Mouse (Mus musculus): ENCODE measurements at regions not wholly inside any gene's neighbourhood (a gene's known extent, or its start where the extent isn't known, plus 50 kb on each side); places are given as distances from the start of the nearest gene placed in this dataset.

- ATAC-seq (ENCODE audit: insufficient read depth, low FRiP score, low TSS enrichment): no peak
- Histone ChIP-seq H3K4me3 (ENCODE audit: low read depth, low read length) (no peak overlapping the region), H3K27me3 (ENCODE audit: control insufficient read depth, insufficient read depth, low read length) (no peaks in the 10 kb centered on the region), H3K4me2 (ENCODE audit: low read depth) (no peak overlapping the region), H3K27ac (ENCODE audit: low read depth, low read length) (no peak overlapping the region), H3K4me1 (ENCODE audit: control insufficient read depth, insufficient read depth, low read length) (no peaks in the 10 kb centered on the region), H3K9me3 (ENCODE audit: control insufficient read depth, low read length) (no peaks in the 10 kb centered on the region), H3K9ac (ENCODE audit: low read length) (no peak overlapping the region), H3K36me3 (ENCODE audit: control insufficient read depth, insufficient read depth, low read length) (no peaks in the 10 kb centered on the region)
- WGBS: 89% methylated on average over 2 of the region's 2 CpGs
- DNase-seq (ENCODE audit: low spot score): no peak
These were observed 168.6 kb upstream of the Ahr start for GRCm38 (mm10) chr12:35703479-35703878.

GRCm38 (mm10) chr12:35702674-35703073 lies 167.8 kb upstream of the Ahr start:
- H3K4me2 ChIP-seq (ENCODE audit: low read depth): no peak overlapping the region
- no peaks in the 10 kb centered on the region for H3K9me3 ChIP-seq (ENCODE audit: control insufficient read depth, low read length)
- H3K9ac ChIP-seq (ENCODE audit: low read length): no peak overlapping the region
- ATAC-seq (ENCODE audit: insufficient read depth, low FRiP score, low TSS enrichment) (no peak), DNase-seq (ENCODE audit: low spot score) (no peak)
- 68% methylated on average over 7 of the region's 7 CpGs for WGBS
- H3K27ac ChIP-seq (ENCODE audit: low read depth, low read length): no peak overlapping the region
- no peaks in the 10 kb centered on the region for H3K36me3 ChIP-seq (ENCODE audit: control insufficient read depth, insufficient read depth, low read length)
- no peaks in the 10 kb centered on the region for H3K27me3 ChIP-seq (ENCODE audit: control insufficient read depth, insufficient read depth, low read length)
- H3K4me1 ChIP-seq (ENCODE audit: control insufficient read depth, insufficient read depth, low read length): no peaks in the 10 kb centered on the region
- H3K4me3 ChIP-seq (ENCODE audit: low read depth, low read length): no peak overlapping the region

- no peak overlapping the region for H3K4me2 ChIP-seq (ENCODE audit: low read depth)
- no peaks in the 10 kb centered on the region for H3K27me3 ChIP-seq (ENCODE audit: control insufficient read depth, insufficient read depth, low read length)
- no peaks in the 10 kb centered on the region for H3K36me3 ChIP-seq (ENCODE audit: control insufficient read depth, insufficient read depth, low read length)
- H3K27ac ChIP-seq (ENCODE audit: low read depth, low read length): no peak overlapping the region
- H3K9ac ChIP-seq (ENCODE audit: low read length): no peak overlapping the region
- H3K4me3 ChIP-seq (ENCODE audit: low read depth, low read length): no peak overlapping the region
- 85% methylated on average over 3 of the region's 3 CpGs for WGBS
- H3K9me3 ChIP-seq (ENCODE audit: control insufficient read depth, low read length): no peaks in the 10 kb centered on the region
- ATAC-seq (ENCODE audit: insufficient read depth, low FRiP score, low TSS enrichment) (no peak), DNase-seq (ENCODE audit: low spot score) (no peak)
- no peaks in the 10 kb centered on the region for H3K4me1 ChIP-seq (ENCODE audit: control insufficient read depth, insufficient read depth, low read length)
These were observed 159.4 kb upstream of the Ahr start for GRCm38 (mm10) chr12:35694253-35694652.

- Histone ChIP-seq H3K27ac (ENCODE audit: low read depth, low read length) (no peak overlapping the region), H3K4me1 (ENCODE audit: control insufficient read depth, insufficient read depth, low read length) (no peaks in the 10 kb centered on the region), H3K4me3 (ENCODE audit: low read depth, low read length) (no peak overlapping the region), H3K36me3 (ENCODE audit: control insufficient read depth, insufficient read depth, low read length) (no peaks in the 10 kb centered on the region), H3K9me3 (ENCODE audit: control insufficient read depth, low read length) (no peaks in the 10 kb centered on the region), H3K9ac (ENCODE audit: low read length) (no peak overlapping the region), H3K4me2 (ENCODE audit: low read depth) (no peak overlapping the region), H3K27me3 (ENCODE audit: control insufficient read depth, insufficient read depth, low read length) (no peaks in the 10 kb centered on the region)
- DNase-seq (ENCODE audit: low spot score): no peak
- no peak for ATAC-seq (ENCODE audit: insufficient read depth, low FRiP score, low TSS enrichment)
- WGBS: 82% methylated on average over 3 of the region's 3 CpGs
These were observed 156.1 kb upstream of the Ahr start for GRCm38 (mm10) chr12:35690914-35691313.

GRCm38 (mm10) chr12:35686231-35686630 lies 151.4 kb upstream of the Ahr start:
- Histone ChIP-seq H3K4me1 (ENCODE audit: control insufficient read depth, insufficient read depth, low read length) (no peaks in the 10 kb centered on the region), H3K27ac (ENCODE audit: low read depth, low read length) (no peak overlapping the region), H3K9ac (ENCODE audit: low read length) (no peak overlapping the region), H3K4me2 (ENCODE audit: low read depth) (no peak overlapping the region), H3K9me3 (ENCODE audit: control insufficient read depth, low read length) (no peaks in the 10 kb centered on the region), H3K36me3 (ENCODE audit: control insufficient read depth, insufficient read depth, low read length) (no peaks in the 10 kb centered on the region), H3K4me3 (ENCODE audit: low read depth, low read length) (no peak overlapping the region), H3K27me3 (ENCODE audit: control insufficient read depth, insufficient read depth, low read length) (no peaks in the 10 kb centered on the region)
- ATAC-seq (ENCODE audit: insufficient read depth, low FRiP score, low TSS enrichment) (no peak), DNase-seq (ENCODE audit: low spot score) (no peak)
- 93% methylated on average over 2 of the region's 2 CpGs for WGBS

GRCm38 (mm10) chr12:35685189-35685588 lies 150.4 kb upstream of the Ahr start:
- H3K27me3 ChIP-seq (ENCODE audit: control insufficient read depth, insufficient read depth, low read length): no peaks in the 10 kb centered on the region
- H3K36me3 ChIP-seq (ENCODE audit: control insufficient read depth, insufficient read depth, low read length): no peaks in the 10 kb centered on the region
- WGBS: 66% methylated on average over 3 of the region's 3 CpGs

GRCm38 (mm10) chr12:35681864-35682449 lies 147.1 kb upstream of the Ahr start:
- no peak overlapping the region for H3K4me3 ChIP-seq (ENCODE audit: low read depth, low read length)
- H3K9me3 ChIP-seq (ENCODE audit: control insufficient read depth, low read length): no peaks in the 10 kb centered on the region
- no peaks in the 10 kb centered on the region for H3K36me3 ChIP-seq (ENCODE audit: control insufficient read depth, insufficient read depth, low read length)
- H3K9ac ChIP-seq (ENCODE audit: low read length): no peak overlapping the region
- DNase-seq (ENCODE audit: low spot score) (no peak), ATAC-seq (ENCODE audit: insufficient read depth, low FRiP score, low TSS enrichment) (no peak)
- H3K27me3 ChIP-seq (ENCODE audit: control insufficient read depth, insufficient read depth, low read length): no peaks in the 10 kb centered on the region
- H3K27ac ChIP-seq (ENCODE audit: low read depth, low read length): no peak overlapping the region
- no peak overlapping the region for H3K4me2 ChIP-seq (ENCODE audit: low read depth)
- no peaks in the 10 kb centered on the region for H3K4me1 ChIP-seq (ENCODE audit: control insufficient read depth, insufficient read depth, low read length)

More at GRCm38 (mm10) chr12:35685189-35685588, 150.4 kb upstream of the Ahr start:
- Histone ChIP-seq H3K4me3 (ENCODE audit: low read depth, low read length) (no peak overlapping the region), H3K9ac (ENCODE audit: low read length) (no peak overlapping the region), H3K4me1 (ENCODE audit: control insufficient read depth, insufficient read depth, low read length) (no peaks in the 10 kb centered on the region), H3K4me2 (ENCODE audit: low read depth) (no peak overlapping the region), H3K9me3 (ENCODE audit: control insufficient read depth, low read length) (no peaks in the 10 kb centered on the region), H3K27ac (ENCODE audit: low read depth, low read length) (no peak overlapping the region)
- DNase-seq (ENCODE audit: low spot score) (no peak), ATAC-seq (ENCODE audit: insufficient read depth, low FRiP score, low TSS enrichment) (no peak)

GRCm38 (mm10) chr12:35679903-35680302 lies 145.1 kb upstream of the Ahr start:
- H3K27ac ChIP-seq (ENCODE audit: low read depth, low read length): no peak overlapping the region
- no peak for ATAC-seq (ENCODE audit: insufficient read depth, low FRiP score, low TSS enrichment)
- H3K4me3 ChIP-seq (ENCODE audit: low read depth, low read length): no peak overlapping the region
- 82% methylated on average over 4 of the region's 4 CpGs for WGBS
- no peaks in the 10 kb centered on the region for H3K4me1 ChIP-seq (ENCODE audit: control insufficient read depth, insufficient read depth, low read length)
- no peak for DNase-seq (ENCODE audit: low spot score)
- H3K27me3 ChIP-seq (ENCODE audit: control insufficient read depth, insufficient read depth, low read length): no peaks in the 10 kb centered on the region
- H3K4me2 ChIP-seq (ENCODE audit: low read depth): no peak overlapping the region
- H3K9me3 ChIP-seq (ENCODE audit: control insufficient read depth, low read length): no peaks in the 10 kb centered on the region
- H3K9ac ChIP-seq (ENCODE audit: low read length): no peak overlapping the region
- H3K36me3 ChIP-seq (ENCODE audit: control insufficient read depth, insufficient read depth, low read length): no peaks in the 10 kb centered on the region

GRCm38 (mm10) chr12:35679025-35679424 lies 144.2 kb upstream of the Ahr start:
- WGBS: 85% methylated on average over 2 of the region's 2 CpGs
- DNase-seq (ENCODE audit: low spot score): no peak
- H3K9ac ChIP-seq (ENCODE audit: low read length): no peak overlapping the region
- H3K36me3 ChIP-seq (ENCODE audit: control insufficient read depth, insufficient read depth, low read length): no peaks in the 10 kb centered on the region
- H3K27ac ChIP-seq (ENCODE audit: low read depth, low read length): no peak overlapping the region
- no peak for ATAC-seq (ENCODE audit: insufficient read depth, low FRiP score, low TSS enrichment)
- H3K4me3 ChIP-seq (ENCODE audit: low read depth, low read length): no peak overlapping the region
- no peak overlapping the region for H3K4me2 ChIP-seq (ENCODE audit: low read depth)
- H3K4me1 ChIP-seq (ENCODE audit: control insufficient read depth, insufficient read depth, low read length): no peaks in the 10 kb centered on the region
- H3K27me3 ChIP-seq (ENCODE audit: control insufficient read depth, insufficient read depth, low read length): no peaks in the 10 kb centered on the region
- no peaks in the 10 kb centered on the region for H3K9me3 ChIP-seq (ENCODE audit: control insufficient read depth, low read length)

Measured in neural tube, embryonic 11.5 days (tissue).